Mouse (Mus musculus): ENCODE measurements around the gene Mvb12a.

Gene Mvb12a

DNA sequence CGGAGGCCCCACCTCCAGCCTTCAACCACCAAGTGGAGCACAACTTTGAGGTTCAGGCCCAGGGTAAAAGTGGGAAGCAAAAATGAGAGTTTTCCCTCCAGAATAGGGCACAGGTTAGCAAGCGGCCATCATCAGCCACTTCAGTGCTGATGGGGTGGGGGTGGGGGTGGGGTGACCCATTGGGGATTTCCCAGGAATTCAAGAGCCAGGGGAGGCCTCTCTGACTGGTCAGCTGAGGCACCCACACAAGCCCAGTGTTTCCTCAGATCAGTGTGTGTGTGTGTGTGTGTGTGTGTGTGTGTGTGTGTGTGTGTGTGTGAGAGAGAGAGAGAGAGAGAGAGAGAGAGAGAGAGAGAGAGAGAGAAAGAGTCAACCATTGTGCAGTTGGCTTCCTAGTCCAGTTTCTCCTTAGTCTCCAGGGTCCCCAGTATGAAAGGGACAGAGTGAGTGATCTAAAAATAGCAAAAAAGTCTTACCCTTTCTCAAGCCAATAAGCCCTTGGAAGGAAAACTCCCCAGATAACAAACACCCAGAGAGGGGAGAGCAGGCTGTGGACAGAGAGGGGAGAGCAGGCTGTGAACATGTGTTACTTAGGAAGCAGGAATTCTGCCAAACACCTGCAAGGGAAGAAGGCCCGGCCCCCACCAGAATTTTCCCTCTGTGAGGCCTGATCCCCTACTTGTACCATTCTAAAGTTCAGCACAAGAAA is 15.4 kb upstream of the Mvb12a start:
- DNase-seq, result no peak

DNA sequence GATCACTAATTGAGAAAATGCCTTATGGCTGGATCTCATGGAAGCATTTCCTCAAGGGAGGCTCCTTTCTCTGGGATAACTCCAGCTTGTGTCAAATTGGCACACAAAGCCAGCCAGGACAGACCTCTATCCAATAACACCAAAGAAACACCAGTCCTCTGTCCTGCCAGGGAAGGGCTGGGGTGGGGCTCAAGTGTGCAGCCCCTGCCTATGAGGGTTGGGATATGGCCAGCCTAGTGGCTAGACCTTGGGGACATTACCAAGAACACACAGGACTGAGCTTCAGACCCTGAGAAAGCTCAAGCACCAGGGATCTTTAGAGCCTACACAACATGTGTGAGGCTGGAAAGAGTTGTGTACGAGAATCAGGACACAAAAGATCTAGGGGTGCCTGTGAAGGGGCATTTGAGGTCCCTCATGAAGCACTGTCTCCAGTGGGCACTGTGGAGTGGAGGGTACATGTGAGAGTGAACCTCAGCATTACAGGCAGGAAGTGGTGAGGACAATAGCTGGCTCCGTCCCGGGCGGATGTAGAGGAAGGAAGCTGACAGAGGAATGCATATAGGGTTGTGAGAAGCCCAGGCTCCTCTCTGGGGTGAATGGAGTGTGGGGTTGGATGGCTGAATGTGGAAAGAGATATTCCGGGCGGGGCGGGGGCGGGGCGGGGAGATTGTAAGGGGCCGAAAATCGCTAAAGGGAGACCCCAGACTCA is 14.2 kb upstream of the Mvb12a start:
- DNase-seq, result peak; percentile 69

DNA sequence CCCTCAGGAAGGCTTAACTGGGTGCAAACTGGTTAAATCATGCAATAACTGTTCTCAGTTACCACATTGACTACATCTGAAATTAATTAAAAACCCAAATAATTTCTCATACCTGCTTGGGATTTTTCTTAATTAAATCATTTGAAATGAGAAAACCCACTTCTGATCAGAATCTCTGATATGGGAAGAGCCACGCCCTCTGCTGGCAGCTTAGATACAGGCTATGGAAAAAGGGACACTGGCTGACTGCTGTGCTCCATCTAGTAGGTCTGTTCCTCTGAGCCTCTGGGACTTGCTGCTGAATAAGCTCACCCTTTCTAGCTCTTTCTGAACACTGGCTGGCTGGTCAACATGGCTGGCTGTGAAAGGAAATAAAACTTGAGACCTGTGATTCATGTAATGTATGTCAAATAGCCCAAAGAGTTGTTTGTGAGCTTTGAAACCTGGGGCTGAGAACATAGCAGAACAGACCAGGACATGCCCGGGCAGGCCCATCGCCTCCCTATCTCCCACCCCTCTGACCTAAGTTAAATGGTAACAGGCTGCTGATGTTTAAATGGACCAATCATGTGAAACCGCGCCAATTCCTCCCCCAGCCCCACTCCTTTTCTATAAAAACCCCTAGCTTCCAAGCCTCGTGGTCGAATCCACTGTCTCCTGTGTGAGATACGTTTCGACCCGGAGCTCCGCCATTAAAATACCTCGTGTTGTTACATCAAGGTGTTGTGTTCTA is 11.8 kb upstream of the Mvb12a start:
- peak; percentile 47 for DNase-seq

DNA sequence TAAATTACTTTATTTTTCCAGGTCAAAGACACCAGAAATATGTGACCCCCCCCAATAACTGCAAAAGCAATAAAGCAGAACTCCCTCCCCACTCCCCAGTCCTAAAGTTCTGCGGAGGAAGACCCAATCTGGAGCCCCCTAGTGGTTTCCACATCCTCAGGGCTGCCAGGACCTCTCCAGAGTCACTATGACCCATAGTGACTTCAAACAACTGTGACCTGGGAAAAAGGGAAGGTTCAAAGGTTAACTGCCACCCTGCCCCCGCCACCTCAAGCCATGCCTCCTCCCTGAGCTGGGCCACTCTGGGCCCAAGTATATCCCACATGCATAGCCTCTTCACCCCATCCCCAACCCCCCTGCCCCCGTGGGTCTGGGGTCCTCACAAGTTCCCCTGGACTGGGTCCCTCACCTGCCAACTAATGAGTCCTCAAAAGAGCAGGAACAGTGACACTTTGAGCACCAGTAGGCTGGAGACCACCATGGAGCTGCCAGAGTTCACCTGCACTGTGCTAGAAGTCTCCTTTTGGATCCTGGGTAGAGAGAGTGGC is 8.4 kb upstream of the Mvb12a start:
- no peak for DNase-seq

DNA sequence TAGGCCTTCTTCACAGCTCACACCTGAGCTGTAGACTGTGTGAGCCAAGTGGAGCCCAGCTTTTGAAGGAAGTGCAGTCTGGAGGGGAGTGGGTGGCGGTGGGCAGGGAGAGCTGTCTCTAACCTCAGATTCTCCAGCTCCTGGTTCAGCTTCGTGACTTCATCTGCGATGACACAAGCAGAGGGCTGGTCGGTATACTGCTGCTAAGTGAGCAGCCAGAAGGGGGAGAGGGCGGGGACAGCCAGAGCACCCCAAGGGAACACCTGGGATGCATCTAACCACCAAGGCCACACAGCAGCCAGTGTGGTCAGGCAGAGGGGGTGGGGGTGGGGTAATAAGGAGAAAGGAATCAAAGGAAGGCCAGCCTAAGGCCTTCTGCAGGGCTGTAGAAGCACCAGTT is 7.1 kb upstream of the Mvb12a start:
- DNase-seq, result peak; percentile 76

DNA sequence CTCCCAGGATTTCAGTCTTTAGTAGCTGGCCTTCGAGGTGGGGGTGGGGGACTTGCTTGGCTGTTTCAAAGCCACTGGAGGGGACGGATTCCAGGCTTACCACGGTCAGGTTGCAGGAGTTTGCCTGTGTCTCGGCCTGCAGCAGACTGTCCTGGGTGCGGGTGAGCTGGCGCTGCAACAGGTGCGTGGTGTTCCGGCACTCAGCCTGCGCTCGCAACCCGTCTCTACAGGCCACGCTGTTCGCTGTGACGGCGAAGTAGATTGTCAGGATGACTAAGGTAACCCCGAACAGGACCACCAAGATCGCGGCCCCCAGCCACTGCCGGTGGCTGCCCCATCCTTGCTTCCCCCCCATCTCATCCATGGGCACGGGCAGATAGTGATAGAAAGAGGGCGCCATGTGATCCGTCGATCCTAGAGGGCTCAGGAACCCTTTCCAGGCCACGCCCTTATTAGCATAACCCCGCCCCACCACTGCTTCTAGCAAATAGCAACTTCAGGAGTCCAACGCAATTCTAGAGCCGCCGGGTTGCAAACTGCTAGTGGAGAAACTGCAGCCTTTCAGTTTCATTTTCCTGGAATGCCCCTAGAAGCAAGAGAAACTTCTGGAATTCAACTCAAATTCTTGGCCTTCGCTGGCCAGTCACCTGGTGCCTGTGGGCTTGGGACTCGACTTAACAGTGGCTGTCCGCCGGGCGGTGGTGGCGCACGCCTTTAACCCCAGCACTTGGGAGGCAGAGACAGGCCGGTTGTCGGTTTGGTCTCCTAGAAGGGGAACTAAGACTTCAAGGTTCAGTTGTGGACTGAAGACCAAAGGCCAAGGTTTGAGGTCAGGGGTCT is 5.5 kb upstream of the Mvb12a start, which contains the start of gene Bst2:
Gene Bst2, minus strand, starts transcription at position 429 of the 840 bp plus-strand sequence.
- peak; percentile 92 for DNase-seq

DNA sequence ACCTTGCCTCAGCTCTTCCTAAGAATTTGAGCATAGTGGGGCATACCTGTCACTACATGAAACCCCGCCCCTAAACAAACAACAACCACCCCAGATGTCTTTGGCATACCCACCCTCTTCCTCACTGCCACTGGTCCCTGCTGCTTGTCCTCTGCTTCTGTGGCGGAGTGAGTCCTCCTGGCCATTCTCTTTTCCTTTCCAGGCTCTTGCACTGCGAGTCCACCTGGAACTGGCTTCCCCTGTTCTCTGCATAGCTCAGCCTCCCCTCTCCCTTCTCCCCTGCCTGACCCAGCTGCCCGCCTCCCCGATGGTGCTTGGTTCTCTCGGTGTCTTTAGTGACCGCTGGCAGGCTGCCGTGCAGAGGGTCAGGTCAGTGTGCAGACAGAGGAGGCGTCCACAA is 1.0 kb downstream of the Mvb12a start:
- no peak for DNase-seq

DNA sequence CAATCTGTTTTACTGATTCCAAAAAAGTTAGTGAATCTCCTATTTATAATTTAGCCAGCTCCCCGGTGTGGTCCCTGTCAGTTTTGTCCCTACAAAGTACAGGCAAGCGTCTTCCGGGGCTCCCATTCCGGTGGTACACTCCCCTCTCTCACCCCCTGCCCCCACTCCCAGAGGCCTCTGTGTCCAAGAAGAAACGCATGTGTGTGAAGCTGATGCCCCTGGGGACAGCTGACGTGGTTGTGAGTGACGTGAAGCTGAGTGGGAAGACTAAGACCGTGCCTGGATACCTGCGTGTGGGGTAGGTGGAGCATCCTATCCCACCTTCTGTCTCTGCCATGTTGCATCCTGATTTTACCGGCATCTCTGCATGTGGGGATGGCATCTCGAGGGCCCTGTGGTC is 2.3 kb downstream of the Mvb12a start:
- DNase-seq, result no peak

DNA sequence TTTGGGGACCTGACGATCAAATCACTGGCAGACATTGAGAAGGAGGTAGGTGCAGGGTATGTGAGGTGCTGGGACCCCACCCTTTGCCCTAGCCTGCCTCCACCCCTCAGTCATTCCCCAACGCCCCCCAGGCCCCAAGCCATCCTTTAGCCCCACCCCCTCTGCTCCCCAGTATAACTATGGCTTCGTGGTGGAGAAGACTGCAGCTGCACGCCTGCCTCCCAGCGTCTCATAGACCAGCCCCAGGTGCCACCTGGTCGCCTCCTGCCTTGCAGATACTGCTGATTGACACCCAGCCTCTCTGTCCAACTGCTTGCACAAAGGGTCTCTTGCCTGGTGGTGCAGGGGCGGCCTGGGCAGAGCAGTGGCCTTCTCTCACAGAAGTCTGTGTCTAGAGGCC is 4.9 kb downstream of the Mvb12a start:
- DNase-seq, result peak; percentile 87

DNA sequence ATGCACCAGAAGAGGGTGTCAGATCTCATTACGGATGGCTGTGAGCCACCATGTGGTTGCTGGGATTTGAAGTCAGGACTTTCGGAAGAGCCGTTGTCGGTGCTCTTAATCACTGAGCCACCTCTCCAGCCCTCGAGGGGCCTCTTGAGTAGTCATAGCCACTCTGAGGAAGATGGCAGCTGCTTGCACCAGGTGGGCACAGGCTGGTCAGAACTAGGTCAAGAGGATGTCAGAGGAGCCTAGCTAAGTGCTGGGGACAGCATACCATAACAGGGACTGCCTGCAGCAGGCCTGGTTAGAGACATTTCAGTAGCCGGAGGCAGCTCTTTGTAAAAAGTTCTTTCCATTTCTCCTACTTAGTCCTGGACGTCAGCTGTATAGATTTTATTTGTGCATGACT is 8.0 kb downstream of the Mvb12a start:
- peak; percentile 64 for DNase-seq

DNA sequence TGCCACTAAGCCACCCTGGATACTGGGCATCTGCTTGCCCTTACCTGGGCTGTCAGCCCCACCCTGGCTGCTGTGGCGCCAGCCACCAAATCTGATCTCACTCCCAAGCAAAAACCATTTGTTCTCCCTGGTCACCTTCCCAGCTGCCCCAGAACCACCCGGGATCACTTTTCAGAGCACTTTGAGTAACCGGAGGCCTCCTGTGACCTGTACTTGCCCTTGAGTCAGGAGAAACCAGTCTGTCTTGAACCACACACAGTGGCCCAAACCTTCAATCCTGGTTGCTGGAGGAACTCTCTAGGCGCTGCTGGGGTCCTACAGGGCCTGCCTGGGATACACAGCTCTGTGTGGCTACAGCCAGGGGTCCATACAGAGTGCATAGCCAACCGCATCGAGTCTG is 10.0 kb downstream of the Mvb12a start:
- DNase-seq, result no peak

DNA sequence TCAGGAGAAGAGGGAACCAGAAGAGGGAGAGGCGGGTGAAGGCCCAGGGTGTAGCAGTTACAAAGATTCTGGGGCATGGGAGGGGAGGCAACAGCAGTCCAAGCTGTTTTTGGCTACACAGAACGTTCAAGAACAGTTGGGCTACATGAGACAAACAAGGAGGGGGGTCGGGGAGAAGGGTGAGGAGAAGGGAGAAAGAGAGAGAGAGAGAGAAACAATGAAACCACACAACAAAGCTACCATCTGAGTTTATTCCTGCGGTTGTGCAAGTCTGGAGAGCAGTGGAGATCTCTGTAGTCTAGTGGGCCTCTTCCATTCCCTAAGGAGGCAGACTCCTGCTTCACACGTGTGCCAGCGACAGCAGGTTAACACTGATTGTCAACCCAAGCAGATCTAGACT is 11.3 kb downstream of the Mvb12a start:
- DNase-seq, result no peak

DNA sequence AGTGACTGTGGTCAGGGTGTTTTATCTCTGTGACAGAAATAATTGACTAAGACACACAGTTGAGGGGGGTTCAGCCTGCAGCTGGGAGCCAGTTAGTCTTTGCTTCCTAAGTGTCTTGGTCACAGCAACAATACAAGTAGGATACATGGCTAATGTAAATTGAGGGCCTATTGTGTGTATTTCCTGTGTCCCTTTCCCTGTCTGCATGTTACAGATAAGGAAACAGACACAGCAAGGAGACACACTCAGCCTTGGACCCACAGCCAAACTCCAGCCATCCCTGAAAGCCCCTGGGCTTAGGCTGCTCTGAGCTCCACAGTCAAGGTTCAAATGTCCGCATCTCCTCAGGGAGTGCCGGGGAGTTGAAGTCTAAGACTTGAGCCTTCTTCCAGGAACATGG is 11.9 kb downstream of the Mvb12a start:
- no peak for DNase-seq

DNA sequence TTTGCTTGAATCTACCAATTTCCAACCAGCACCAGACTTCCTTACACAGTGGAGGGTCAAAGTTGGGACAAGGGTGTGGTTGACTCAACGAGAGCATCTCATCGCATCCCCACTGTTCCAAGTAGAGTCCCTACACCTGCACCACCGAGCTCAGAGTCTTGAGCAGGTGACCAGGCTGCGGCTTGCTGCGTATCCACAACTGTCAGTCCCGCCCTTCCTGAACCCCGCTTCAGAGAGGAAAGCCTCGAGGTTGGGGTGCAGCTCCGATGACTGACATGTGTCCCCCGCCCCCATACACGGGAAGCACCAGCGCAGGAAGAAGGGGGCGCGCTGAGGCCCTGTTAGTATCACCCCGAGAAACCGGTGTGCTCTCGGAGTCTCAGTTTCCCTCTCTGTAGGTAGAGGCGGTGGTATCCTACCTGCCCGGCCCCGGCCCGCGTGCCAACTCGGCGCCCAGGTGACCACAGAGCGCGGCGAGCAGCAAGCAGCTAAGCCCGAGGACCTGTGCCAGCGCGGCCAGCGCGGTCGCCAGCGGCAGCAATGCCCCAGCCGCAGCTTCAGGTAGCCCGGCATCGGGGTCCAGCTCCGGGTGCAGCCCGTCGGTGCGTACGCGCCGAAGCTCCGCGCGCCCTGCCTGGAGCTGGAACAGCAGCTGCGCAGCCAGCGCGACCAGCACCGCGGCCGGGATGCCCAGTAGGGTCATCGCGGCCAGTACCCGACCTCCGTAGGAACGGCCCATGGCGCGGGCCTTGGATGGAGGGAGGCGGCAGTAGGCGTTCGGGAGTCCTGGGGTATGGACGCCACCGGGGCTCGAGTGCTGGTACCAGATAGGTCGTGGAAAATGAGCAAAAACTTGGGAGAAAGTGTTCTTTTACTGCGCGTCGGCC is 15.6 kb downstream of the Mvb12a start, which contains the start of gene Tmem221:
Gene Tmem221, minus strand, starts transcription at position 801 of the 887 bp plus-strand sequence.
- DNase-seq, result peak; percentile 83

DNA sequence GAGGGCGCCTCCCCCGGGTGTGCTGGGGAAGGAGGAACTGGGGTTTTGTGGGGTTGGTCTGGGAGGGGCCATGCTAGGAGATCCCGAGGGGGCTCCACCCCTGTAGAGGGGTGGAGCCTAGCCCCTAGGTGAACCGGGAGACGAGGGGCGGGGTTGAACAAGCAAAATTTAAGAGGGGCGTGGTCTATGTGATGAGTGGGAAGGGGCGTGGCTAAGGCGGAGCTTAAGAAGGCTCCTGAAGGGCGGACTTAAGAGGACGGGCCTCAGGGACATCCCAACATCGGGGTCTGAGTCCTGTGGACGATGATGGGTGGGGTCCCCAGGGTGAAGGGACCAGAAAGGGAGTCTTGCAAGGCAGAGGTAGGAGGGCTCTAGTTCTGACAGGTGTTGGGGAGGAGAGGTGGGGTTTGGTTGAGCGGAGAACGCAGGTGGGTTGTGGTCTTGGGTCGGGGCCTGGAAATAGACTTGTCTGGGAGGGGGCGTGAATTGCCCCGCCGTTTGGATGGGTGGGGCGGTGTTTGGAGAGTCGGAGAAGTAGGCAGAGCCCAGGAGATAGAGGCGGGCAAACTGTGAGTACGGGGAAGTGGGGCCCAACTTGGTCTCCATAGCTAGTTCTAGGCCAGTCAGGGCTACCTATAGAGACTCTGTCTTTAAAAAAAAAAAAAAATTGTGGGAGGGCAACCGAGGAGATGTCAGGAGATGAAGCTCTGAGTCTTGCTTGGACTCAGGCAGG is 16.4 kb downstream of the Mvb12a start:
- DNase-seq, result peak; percentile 91

DNA sequence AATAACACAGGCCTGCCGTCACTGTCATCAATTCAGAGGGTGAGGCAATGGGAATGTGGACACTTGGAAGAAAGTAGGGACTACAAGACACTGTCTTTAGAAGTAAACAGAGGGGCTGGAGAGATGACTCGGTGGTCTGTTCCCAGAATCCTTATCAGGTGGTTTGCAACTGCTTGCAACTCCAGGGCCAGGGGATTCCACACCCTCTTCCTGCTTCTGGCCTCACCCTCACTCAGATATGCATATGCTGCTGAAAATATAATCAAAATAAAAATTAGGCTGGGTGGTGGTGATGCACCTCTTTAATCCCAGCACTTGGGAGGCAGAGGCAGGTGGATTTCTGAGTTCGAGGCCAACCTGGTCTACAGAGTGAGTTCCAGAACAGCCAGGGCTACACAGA is 17.3 kb downstream of the Mvb12a start:
- DNase-seq, result no peak

DNA sequence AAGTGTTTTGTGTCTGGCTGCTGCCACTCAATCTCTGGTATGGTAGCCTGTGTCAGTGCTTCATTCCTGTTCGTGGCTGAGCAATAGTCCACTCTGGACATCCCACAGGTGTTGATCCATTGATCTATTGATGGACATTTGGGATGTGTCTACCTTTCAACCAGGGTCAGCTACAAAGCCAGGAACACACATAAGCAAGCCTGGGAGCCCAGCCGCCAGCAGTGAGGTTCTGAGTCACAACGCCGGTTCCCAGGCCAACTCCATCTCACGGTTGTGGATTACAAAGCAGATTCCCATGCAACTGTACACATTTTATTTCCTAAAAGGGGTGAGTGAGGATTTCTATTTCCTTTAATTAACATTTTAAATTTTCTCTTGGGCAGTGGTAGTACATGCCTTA is 18.0 kb downstream of the Mvb12a start:
- no peak for DNase-seq

DNA sequence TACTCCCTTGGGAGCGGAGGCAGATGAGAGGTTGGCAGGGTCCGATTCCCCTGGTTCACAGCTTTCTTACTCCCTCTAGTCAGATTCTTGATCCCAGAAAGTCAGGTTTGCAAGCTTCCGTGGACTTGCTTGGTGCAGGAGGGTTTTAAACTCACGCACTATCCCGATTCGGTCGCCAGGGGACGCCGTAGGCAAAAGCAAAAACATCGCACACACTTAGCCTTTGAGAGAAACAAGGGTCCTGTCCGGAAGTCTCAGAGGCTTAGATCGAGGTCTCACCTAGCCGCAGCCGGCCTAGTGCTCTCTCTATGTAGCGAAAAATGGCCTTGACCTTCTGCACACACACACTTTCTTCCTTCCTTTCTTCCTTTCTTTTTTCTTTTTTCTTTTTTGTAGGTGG is 18.7 kb downstream of the Mvb12a start:
- peak; percentile 76 for DNase-seq

DNA sequence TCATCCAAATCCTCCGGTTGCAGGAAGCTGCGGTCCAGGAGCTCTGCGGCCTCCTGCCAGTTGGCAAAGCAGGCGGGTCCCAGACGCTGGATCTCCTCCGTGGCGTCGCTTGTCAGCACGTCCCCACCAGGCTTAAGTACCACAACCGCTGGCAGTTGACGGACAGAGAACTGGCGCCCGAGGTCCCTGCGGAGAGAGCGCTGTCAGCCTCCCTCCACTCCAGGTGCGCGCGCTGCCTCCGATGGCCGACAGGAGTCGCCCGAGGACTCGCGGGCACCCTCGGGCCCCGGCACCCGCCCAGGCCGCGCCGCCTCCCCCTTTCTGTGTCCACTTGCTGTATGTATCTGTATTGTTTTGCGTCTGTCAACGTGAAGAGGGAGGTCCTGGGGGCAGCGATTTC is 20.0 kb downstream of the Mvb12a start:
- DNase-seq, result peak; percentile 90

DNA sequence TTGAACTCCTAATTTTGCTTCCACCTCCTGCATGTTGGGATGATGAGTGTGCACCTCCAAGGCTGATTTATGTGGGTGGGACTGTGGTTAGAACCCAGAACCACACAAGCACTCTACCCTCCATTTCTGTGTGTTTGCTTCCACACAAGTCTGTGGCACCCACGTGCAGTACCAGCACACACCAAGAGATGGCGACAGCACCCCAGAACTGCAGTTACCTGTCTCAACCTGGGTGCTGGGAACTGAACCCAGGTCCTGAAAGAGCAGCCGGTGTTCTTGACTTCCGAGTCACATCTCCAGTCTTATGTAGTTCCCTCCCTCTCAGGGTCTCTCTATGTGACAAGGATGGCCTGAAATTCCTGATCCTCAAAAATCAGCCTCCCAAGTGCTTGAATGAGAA is 21.3 kb downstream of the Mvb12a start:
- DNase-seq, result peak; percentile 25

DNA sequence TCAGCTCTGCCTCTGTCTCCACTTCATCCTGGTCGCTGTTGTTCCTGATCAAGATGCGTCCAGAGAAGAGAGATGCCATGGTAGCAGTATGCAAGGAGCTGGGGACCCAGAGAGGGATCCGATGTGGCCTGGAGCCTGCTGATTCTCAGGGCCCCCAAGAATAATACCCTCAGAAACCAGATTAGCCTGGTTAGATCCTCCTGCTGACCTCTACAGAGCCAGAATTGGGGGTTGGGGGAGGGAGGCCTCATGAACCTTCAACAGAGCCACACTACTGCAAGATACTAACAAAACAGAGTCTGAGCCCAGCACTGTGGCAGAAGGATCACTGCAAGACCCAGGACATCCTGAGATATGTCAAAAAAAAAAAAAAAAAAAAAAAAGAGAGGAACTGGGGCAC is 23.8 kb downstream of the Mvb12a start, which contains the start of gene Nxnl1:
Gene Nxnl1, minus strand, starts transcription at position 101 of the 400 bp plus-strand sequence.
- DNase-seq, result no peak
